Mouse (Mus musculus) monocyte, adult 2 months (primary cell): ENCODE measurements around the gene Gm525.
"Not testable (repeated sequence)": the region's sequence is repeated elsewhere in the genome, so short reads cannot be mapped to it uniquely, and the experiment has no call there.

Experiments used
- DNase-seq, 2 experiments: peaks; one replicate each; pipeline ENCODE4 v3.0.0; 2022; ENCODE audit warnings: low spot score in 2 of 2, low read depth in 1 of 2

Gene Gm525

DNA sequence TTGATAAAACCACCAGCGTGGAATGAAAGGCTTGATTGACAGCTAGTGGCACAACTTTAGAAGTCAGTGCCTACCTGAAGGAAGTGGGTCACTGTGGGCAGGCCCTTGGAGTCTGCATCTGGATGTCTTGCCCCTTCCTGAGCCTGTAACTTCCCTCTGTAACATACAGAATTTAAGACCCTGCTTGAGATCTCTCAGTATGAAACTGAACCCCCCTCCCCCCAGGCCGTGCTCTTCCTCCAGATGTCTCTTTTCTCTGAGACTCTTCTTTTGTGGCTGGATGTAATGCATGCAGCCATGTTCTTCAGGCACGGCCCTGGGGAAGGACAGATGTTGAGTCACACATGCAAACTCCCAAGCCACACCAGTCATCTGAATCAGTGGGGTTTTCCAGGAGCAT is 21.7 kb downstream of the Gm525 start:
- DNase-seq: no peak

DNA sequence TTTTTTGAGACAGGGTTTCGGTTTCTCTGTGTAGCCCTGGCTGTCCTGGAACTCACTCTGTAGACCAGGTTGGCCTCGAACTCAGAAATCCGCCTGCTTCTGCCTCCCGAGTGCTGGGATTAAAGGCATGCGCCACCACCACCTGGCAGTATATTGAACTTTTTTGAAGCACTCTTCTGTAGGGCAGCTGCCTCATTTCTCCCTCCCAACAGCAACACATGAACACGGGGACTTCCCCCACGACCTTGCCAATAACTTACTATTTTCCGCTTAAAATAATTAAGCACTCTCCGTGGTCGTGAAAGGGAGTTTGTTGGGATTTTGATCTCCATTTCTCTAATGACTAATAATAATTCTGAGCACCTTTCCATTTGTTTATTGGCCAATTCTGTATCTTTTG is 23.7 kb downstream of the Gm525 start:
- DNase-seq: not testable (repeated sequence)

DNA sequence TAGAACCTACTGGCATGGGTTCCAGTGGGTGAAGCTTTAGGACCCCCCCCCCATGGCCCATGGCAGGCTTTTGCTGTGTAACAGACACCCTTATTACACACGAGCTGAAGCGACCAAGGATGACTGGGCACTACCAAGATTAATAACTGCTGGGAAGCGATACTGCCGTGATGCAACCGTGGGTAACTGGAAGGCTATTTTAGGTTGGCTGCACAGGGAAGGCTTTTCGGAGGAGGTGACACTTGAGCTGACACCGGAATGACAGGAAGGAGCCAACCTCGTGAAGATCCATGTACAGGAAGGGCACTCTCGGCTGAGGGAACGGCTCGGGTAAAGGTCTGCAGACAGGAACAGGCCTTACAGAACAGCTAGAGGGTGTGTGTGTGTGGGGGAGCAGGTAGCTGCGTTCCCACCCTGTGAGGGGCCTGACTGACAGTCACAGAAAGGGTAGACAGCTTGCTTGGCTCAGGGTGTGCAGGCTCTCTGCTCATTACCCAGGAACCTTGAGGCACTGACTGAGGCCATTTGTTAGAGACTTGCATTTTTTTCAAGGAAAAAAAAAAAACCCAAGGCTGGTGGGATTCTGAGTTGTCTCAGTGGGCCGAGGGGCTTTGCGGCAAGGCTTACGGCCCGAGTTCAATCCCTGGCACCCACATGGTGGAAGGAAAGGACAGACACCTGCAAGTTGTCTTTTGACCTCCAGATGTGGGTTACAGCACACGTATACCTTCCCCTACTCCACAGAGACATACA is 24.6 kb downstream of the Gm525 start:
- DNase-seq: no peak

DNA sequence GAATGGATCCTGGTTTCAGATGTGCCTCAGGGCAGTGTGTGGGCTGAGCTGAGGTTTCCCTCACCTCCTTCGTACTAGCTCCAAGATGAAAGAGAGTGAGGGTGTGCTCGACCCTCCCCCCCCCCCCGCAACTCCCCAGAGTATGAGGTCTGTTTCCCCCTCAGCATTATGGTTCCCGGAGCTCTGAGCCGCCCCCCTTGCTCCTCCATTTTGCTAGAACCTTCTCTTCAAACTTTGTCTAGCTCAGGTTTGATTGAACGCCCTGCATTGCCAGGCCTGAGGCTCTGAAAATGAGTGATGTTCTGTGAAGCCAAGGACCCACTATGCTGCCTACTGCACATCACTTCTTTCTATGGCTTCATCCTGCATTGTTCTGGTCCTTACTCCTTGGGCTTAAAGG is 25.3 kb downstream of the Gm525 start:
- DNase-seq: no peak

DNA sequence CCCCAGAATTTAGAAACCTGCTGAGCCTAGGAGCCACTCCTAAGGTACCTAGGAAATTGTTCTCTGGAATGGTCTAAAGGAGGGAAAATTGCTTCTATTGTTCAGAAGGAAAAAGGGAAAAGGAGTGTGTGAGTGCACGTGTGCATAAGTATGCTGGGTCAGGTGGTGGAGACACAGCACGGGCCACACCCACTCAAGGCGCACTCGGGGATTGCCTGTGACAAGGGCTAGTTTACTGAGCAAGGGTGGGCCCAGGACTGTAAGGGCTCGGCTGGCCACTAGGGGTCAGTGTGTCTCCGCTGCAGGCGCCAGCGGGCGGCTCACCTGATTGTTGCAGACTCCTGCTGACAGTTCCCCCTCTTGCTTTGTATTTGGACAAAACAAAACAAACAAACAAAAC is 26.8 kb downstream of the Gm525 start:
- peak; percentile 66 to 78 for DNase-seq

DNA sequence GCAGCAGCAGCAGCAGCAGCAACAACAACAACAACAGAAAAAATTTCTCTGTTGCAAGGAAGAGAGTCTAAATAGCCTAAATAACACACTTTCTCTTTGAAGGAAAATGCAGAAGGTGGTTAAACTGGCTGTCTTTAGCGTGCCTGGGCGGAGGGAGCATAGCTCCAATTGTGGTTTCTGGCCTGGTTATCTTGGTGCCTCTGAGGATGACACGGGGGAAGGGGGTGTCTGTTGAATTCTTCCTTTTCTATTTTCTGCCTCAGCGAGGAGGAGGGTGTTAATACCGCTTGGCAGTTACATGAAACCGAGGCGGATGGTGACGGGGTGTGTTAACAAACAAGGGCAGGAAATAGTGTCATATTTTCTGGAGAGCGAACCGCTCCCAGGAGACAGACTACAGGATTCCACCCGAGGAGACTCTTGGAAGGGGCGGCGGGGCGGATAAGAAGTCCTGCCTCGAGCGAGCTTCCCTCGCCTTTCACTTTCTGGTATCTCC is 27.2 kb downstream of the Gm525 start:
- no peak for DNase-seq

DNA sequence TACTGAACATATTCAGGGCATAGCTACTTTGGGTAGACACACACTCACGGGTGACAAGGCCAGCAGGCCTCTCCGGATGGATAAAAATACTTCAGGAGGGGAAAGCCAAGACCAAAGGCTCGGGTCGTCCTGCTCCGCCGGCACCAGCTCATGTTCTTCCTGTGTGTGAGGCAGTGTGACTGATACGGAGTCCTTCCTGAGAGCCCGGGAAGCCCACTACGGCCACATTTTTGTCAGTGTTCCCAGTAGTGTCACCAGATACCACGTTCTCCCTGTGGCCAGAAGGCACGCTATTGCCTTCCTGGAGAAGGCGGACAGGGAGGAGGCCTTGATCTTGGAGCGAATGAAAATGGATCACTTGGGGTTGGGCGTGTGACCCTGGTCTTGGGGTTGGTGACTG is 29.5 kb downstream of the Gm525 start:
- no peak for DNase-seq

DNA sequence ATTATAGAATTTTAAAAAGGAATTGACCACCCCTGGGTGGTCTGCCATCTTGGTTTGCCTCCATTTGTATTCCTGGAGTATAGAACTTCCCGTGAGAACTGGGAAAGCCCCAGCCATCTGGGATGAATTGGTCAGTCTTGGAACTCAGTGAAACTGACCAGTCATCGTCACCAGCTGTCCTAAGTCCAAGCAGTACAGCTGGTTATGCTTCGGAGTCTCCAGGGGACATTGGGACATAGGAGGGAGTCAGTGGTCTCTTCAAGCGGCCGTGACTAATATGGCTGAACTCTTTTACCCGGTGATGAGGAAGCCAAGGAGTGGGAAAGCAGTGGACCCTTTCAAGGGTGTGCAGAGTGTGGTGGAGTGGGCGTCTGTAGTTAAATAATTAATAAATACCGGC is 31.6 kb downstream of the Gm525 start:
- no peak for DNase-seq

DNA sequence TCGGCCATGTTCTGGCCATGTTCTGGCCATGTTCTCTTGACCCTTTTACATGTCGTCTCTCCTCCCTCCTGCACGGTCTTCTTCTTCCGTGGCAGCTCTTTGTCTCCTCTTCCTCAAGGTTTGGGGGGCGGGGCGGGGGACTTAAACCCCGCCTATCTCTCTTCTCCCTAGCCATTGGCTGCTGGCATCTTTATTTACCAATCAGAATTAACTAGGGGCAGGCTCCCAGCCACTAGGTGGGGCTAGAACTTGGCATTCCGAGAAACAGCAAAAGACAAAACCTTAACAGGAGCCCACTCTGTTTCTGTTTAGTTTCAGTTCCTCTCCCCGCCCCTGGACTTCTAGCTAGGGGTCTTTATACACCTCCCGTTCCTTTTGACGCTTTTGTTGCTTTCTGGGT is 32.2 kb downstream of the Gm525 start:
- no peak for DNase-seq

DNA sequence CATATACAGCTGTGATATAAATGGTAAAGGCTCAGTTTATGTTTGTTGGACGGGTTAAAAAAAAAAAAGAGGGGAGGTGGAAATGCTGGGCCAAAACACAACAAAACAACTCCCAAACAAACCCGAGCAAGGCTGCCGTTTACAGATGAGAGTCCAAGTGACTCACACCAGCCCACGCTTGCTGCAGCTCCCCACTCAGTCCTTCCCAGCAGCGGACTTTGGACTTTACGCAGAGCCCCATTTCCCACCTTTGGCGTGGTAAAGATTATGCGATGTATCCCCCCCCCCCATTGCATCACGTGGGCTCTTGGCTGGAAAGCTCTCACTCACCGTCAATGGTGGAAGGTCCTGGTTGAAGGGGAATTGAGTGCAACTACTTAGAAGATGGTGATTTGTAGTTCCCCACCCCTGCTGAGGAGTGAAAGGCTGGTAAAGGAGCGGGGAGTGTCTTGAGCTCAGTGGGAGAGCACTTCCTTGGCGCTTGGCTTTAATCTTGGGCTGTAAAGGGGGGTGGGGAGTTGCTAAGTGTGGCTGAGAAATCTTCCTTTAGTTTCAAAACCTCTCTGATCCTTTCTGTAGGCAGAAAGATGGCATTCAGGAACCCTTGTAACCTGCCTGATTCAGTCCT is 33.7 kb downstream of the Gm525 start:
- DNase-seq: no peak

DNA sequence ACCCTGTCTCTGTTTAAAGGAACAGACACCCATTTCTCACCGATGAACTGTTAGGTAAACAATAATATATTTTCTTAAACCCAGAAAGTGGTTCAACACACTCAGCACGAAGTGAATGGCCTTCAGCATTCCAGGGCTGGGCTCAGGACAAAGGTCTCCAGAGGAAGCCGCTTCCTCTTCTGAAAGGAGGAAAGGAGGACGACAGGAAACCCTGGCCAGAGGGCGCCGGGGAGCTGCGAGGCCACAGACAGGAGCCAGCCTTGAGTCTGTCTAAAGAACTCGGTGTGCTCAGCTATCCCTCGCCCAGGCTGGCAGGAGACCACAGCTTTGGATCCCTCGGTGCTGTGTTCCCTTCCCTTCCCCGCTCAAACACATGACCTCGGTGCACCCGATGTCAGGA is 50.8 kb downstream of the Gm525 start:
- DNase-seq: no peak

DNA sequence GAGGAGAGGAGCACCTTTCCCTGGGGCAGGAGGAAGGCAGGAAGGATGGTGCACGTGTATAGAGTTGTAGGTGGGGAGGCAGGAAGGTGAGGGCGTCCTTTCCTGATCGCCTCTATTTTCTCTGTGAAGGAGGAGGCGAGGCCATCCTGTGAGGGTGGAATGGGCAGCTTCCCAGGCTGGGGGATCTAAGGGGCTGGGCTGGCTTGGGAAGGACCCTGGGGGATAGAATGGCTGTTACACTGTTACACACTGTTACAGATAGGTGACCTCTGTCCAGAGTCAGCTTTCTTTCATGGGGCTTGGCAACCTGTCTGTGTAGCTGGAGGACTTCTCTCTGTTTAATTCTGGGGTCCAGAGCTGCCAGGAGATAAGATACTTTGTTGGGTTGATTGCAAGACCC is 57.2 kb downstream of the Gm525 start:
- DNase-seq: no peak

DNA sequence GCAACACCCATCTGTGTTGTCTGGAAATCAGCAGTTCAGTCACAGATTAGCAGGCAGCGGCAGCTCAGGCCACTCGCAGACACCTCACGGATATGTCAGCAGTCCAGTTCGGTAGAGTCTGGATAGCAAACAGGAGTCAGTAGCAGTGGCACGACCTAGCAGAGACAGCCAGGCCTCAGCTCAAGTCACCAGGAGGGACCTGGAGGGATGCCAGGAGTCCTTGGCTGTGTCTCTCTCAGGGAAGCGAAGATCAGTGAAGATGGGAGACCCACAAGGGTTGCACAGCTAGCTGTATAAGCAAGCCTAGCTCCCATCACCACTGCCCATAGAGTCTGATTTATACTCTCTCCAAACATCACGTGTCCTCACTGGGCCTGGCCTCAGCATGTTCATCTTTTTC is 58.8 kb downstream of the Gm525 start:
- DNase-seq: no peak

DNA sequence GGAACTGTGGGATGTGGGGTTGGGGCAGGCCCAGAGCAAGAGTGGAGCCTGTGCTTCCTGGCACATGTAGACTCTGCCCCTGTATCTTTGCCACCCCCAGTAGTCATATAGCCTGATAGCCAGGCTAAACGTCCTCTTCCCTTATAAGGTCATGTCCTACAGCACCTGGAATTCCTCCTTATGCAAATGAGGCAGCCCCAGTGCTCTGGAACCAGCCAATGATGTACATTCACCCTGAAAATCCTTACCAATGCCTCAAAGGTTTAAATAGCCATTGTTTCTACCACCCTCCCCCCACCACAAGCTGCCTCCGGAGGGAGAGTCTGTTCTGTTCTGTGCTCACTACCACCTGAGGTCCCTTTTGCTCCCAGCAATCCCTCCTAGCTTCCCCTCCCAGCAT is 60.6 kb downstream of the Gm525 start:
- DNase-seq: no peak

DNA sequence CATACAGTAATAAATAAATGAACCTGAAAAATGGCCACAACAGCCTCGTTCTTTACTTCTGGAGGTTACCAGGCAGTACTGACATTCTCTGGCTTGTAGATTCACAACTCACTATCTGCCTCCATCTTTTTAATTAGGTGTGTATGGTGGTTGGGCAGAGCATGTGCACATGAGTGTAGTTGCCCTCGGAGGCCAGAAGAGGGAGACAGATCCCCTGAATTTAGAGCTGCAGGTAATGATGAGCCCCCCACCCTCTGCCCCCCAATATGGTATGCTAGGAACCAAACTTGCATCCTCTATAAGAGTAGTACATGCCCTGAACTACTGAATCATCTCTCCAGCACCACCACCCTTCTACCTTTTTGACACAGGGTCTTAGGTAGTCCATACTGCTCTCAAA is 64.3 kb downstream of the Gm525 start:
- no peak for DNase-seq
